In the genomic region with DNA sequence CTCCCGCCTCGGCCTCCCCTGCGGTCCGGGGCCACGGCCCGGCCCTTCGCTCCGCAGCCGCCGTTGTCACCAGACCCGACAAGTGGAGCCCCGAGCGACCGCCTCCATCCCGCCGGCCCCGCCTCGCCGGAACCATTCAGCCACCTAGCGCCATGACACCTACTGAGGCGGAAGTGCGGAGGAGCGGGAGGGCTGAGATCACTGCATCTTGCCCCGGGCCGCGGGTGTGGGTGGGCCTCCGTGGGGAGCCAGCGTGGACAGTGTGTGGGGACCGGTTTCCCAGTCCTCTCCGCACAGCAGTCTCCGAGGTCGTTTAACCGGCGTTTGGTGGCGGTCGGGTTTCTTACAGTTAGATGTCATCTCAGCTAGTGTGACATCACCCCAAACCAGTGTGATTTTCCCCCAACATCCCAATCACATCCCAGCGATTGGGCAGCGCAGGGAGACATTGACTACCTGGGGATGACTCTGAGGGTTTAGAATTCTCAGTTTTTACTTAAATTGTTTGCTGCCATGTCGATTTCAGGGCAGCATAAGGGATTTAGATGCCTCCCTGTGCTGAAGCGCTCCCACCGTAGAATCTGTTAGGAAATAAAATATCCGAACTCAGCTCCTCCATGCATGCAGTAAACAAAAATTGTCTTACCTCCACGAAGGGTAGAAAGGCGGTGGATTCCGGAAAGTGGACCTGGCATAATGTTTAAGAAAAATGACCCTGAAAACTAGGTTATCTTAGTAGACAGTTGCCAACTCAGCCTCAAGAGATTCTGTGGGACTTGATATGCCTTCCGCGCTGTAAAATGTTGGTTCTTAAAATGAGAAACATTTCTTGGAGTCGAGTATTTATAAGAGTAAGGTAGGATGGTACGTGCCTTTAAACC, we compare ENCODE assay signal across 8 mouse cellular contexts. TPM values are rescaled to one million over a fixed set of nuclear protein-coding genes. Genes with fewer than 3 reads are reported as not detected.
A peak's percentile ranks its signal among the peaks of the same experiment; 100 is the strongest.
DNase-seq lines count a peak whose midpoint lies in the region; ATAC-seq and TF ChIP-seq lines count a peak whose summit lies in the region.

A gene (minus strand): TSS at position 334 of the 881 bp plus-strand sequence.

- peak within 1 kb of the TSS; percentile 70 for H3K4me2 ChIP-seq in CH12.LX (ENCODE audit: insufficient read depth, low read depth, poor library complexity, severe bottlenecking)
- peak within 1 kb of the TSS; percentile 86 for H3K4me2 ChIP-seq in forebrain, embryonic 13.5 days
- H3K4me2 ChIP-seq in liver, postnatal 0 days (ENCODE audit: low read depth, low read length), result peak within 1 kb of the TSS; percentile 71
- peak within 1 kb of the TSS; percentile 73 for H3K4me2 ChIP-seq in neural tube, embryonic 14.5 days (ENCODE audit: low read depth, low read length)

- peak; percentile 88 for TF ChIP-seq POLR2A in CH12.LX (IDR thresholded peaks at IDR 0.05; ENCODE audit: low read depth, low read length)

- peaks cover 45% of the 10 kb centered on the region for H3K79me2 ChIP-seq in CH12.LX (replicated peaks; ENCODE audit: control insufficient read depth, extremely low read depth, insufficient read depth, poor library complexity, severe bottlenecking)

- peak; percentile 98 for ATAC-seq in forebrain, embryonic 13.5 days
- peak; percentile 95 for ATAC-seq in liver, postnatal 0 days
- ATAC-seq in neural tube, embryonic 14.5 days (ENCODE audit: low read depth), result peak; percentile 99

- TF ChIP-seq CTCF in CH12.LX (conservative IDR thresholded peaks at IDR 0.05 in 1 of 2, IDR thresholded peaks at IDR 0.05 in 1 of 2; ENCODE audit: low read depth in 2 of 2, low read length in 2 of 2), result no peak
- TF ChIP-seq CTCF in liver, postnatal 0 days (IDR thresholded peaks at IDR 0.05; ENCODE audit: low read depth), result peak; percentile 25; the same call in 1 of the 2 replicates

- no peak for TF ChIP-seq EP300 in CH12.LX (IDR thresholded peaks at IDR 0.05; ENCODE audit: low read length)
- TF ChIP-seq EP300 in liver, postnatal 0 days (IDR thresholded peaks at IDR 0.05; ENCODE audit: low read depth), result peak; percentile 61; the same call in 1 of the 2 replicates

- no peaks in the 10 kb centered on the region for H3K9me3 ChIP-seq in CH12.LX (replicated peaks; ENCODE audit: low read length)
- no peaks in the 10 kb centered on the region for H3K9me3 ChIP-seq in forebrain, embryonic 13.5 days (replicated peaks)
- H3K9me3 ChIP-seq in liver, postnatal 0 days (ENCODE audit: low read length), result no peaks in the 10 kb centered on the region
- H3K9me3 ChIP-seq in neural tube, embryonic 14.5 days (ENCODE audit: control insufficient read depth, low read length), result no peaks in the 10 kb centered on the region

- peak within 1 kb of the TSS; percentile 83 for H3K9ac ChIP-seq in CH12.LX (ENCODE audit: insufficient read depth, low read depth)
- H3K9ac ChIP-seq in forebrain, embryonic 13.5 days, result peak within 1 kb of the TSS; percentile 97
- H3K9ac ChIP-seq in liver, postnatal 0 days (replicated peaks), result peak within 1 kb of the TSS; percentile 99
- peak within 1 kb of the TSS; percentile 91 for H3K9ac ChIP-seq in neural tube, embryonic 14.5 days (replicated peaks; ENCODE audit: low read depth, low read length)

- peak within 1 kb of the TSS; percentile 83 for H3K27ac ChIP-seq in CH12.LX (ENCODE audit: insufficient read depth, low read depth)
- peak within 1 kb of the TSS; percentile 86 for H3K27ac ChIP-seq in forebrain, embryonic 13.5 days
- peak within 1 kb of the TSS; percentile 97 for H3K27ac ChIP-seq in liver, postnatal 0 days (ENCODE audit: low read depth)
- peak within 1 kb of the TSS; percentile 93 for H3K27ac ChIP-seq in neural tube, embryonic 14.5 days (ENCODE audit: low read depth, low read length)

- in situ Hi-C loops in CH12.LX (cut with MboI; ENCODE audit: low pct_ligation_motif_present, low pct_unique_long_range_greater_than_20kb, low sequenced_read_pairs), result no loop called here

- peaks cover 5% of the 10 kb centered on the region for H3K27me3 ChIP-seq in CH12.LX (replicated peaks)
- peaks cover 15% of the 10 kb centered on the region; the same call in 1 of the 2 replicates for H3K27me3 ChIP-seq in forebrain, embryonic 13.5 days
- no peaks in the 10 kb centered on the region for H3K27me3 ChIP-seq in liver, postnatal 0 days (ENCODE audit: insufficient read depth, low read length)
- no peaks in the 10 kb centered on the region; the same call in 1 of the 2 replicates for H3K27me3 ChIP-seq in neural tube, embryonic 14.5 days (ENCODE audit: control insufficient read depth, insufficient read depth, low read length)

- TF ChIP-seq RAD21 in CH12.LX (IDR thresholded peaks at IDR 0.05; ENCODE audit: low read depth, low read length), result no peak

- dilution Hi-C loops in CH12.LX (cut with MboI; ENCODE audit: extremely low pct_ligation_motif_present, extremely low pct_unique_long_range_greater_than_20kb, low sequenced_read_pairs), result no loop called here

- peaks cover 0 to under 1% of the 10 kb centered on the region in 2 experiments for H3K36me3 ChIP-seq in CH12.LX (replicated peaks in 1 of 2; ENCODE audit: control insufficient read depth in 1 of 2, insufficient read depth in 1 of 2, low read length in 1 of 2)
- no peaks in the 10 kb centered on the region for H3K36me3 ChIP-seq in forebrain, embryonic 13.5 days (ENCODE audit: poor library complexity, severe bottlenecking)
- H3K36me3 ChIP-seq in liver, postnatal 0 days (replicated peaks; ENCODE audit: insufficient read depth, low read length), result no peaks in the 10 kb centered on the region
- H3K36me3 ChIP-seq in neural tube, embryonic 14.5 days (ENCODE audit: control insufficient read depth, insufficient read depth, low read length), result no peaks in the 10 kb centered on the region

- WGBS in forebrain, embryonic 13.5 days, result 10% methylated on average over 48 of the region's 49 CpGs
- 10% methylated on average over 49 of the region's 49 CpGs for WGBS in large intestine, adult 2 months
- WGBS in liver, postnatal 0 days (ENCODE audit: insufficient replicate concordance), result 8% methylated on average over 48 of the region's 49 CpGs
- WGBS in neural tube, embryonic 14.5 days, result 11% methylated on average over 46 of the region's 49 CpGs

- peak; percentile 87 for DNase-seq in CH12.LX (ENCODE audit: extremely low read depth)
- DNase-seq in c-Kit-positive CD71-positive TER-119-negative erythroid progenitor cells, embryonic 14.5 days (ENCODE audit: low read depth), result peak; percentile 84
- DNase-seq in heart, postnatal 10 days, result peak; percentile 95 to 96
- no peak for DNase-seq in large intestine, adult 2 months (ENCODE audit: low read depth, low spot score)
- DNase-seq in liver, postnatal 0 days, result peak; percentile 95
- DNase-seq in testis, postnatal 10 days (ENCODE audit: low spot score), result peak; percentile 93

- H3K4me3 ChIP-seq in CH12.LX (replicated peaks in 1 of 3; ENCODE audit: low read depth in 2 of 3, low read length in 2 of 3, poor library complexity in 1 of 3), result peak within 1 kb of the TSS; percentile 89 to 98 (median 93)
- H3K4me3 ChIP-seq in forebrain, embryonic 13.5 days, result peak within 1 kb of the TSS; percentile 90
- H3K4me3 ChIP-seq in liver, postnatal 0 days (ENCODE audit: low read depth, low read length), result peak within 1 kb of the TSS; percentile 91
- H3K4me3 ChIP-seq in neural tube, embryonic 14.5 days (ENCODE audit: low read depth, low read length), result peak within 1 kb of the TSS; percentile 94

- H3K4me1 ChIP-seq in CH12.LX (ENCODE audit: control insufficient read depth in 1 of 2, insufficient read depth in 2 of 2), result peaks cover 11 to 49% of the 10 kb centered on the region in 2 experiments; a peak in 3 of 4 replicates
- peaks cover 27% of the 10 kb centered on the region for H3K4me1 ChIP-seq in forebrain, embryonic 13.5 days
- peaks cover 38% of the 10 kb centered on the region for H3K4me1 ChIP-seq in liver, postnatal 0 days (ENCODE audit: insufficient read depth)
- H3K4me1 ChIP-seq in neural tube, embryonic 14.5 days (ENCODE audit: control insufficient read depth, insufficient read depth, low read length), result peaks cover 20% of the 10 kb centered on the region

- intact Hi-C loops in heart, postnatal 10 days (cut with DNase I), result loop anchor here (1.0 kb wide), 1 partner anchor 18 kb away; a partner anchor contains a TSS

TF ChIP-seq in CH12.LX, 34 proteins besides CTCF, POLR2A, EP300 and RAD21 (continues in another document):
- 0 out of 2 replicates have a peak, but pooled peaks have one; percentile 65 for TF ChIP-seq KAT2A (IDR thresholded peaks at IDR 0.05; ENCODE audit: insufficient replicate concordance, low read length)
- 0 out of 2 replicates have a peak, but pooled peaks have one; percentile 34 for TF ChIP-seq BHLHE40 (IDR thresholded peaks at IDR 0.05; ENCODE audit: low read depth, low read length)
- no peak for TF ChIP-seq ETS1 (conservative IDR thresholded peaks at IDR 0.05; ENCODE audit: low read depth, low read length)
- peak; percentile 69 for TF ChIP-seq NRF1 (IDR thresholded peaks at IDR 0.05; ENCODE audit: low read depth, low read length)
- no peak for TF ChIP-seq PAX5 (IDR thresholded peaks at IDR 0.05; ENCODE audit: low read length)
- 0 out of 2 replicates have a peak, but pooled peaks have one; percentile 71 for TF ChIP-seq CHD1 (IDR thresholded peaks at IDR 0.05; ENCODE audit: low read depth, low read length)
- peak; percentile 96 for TF ChIP-seq ELF1 (IDR thresholded peaks at IDR 0.05; ENCODE audit: low read depth, low read length)
- TF ChIP-seq MEF2A (IDR thresholded peaks at IDR 0.05; ENCODE audit: borderline replicate concordance, low read depth, low read length), result no peak
- peak; percentile 89 for TF ChIP-seq SIN3A (IDR thresholded peaks at IDR 0.05; ENCODE audit: low read length)
- TF ChIP-seq USF1 (IDR thresholded peaks at IDR 0.05; ENCODE audit: low read depth, low read length), result no peak
- TF ChIP-seq POLR2AphosphoS2 (IDR thresholded peaks at IDR 0.05; ENCODE audit: low read depth, low read length), result 0 out of 2 replicates have a peak, but pooled peaks have one; percentile 36
- 0 out of 2 replicates have a peak, but pooled peaks have one; percentile 80 for TF ChIP-seq UBTF (IDR thresholded peaks at IDR 0.05; ENCODE audit: low read depth, low read length)
- TF ChIP-seq NELFE (IDR thresholded peaks at IDR 0.05; ENCODE audit: low read depth, low read length), result peak; percentile 70
- TF ChIP-seq MXI1 (IDR thresholded peaks at IDR 0.05; ENCODE audit: low read depth, low read length), result peak; percentile 55; the same call in 1 of the 2 replicates
- no peak for TF ChIP-seq ZC3H11A (IDR thresholded peaks at IDR 0.05; ENCODE audit: low read depth, low read length)
- peak; percentile 82 for TF ChIP-seq HCFC1 (IDR thresholded peaks at IDR 0.05; ENCODE audit: low read depth, low read length)

RNA-seq across cellular contexts. Expression of the gene that starts here (rescaled TPM):
- total RNA-seq in CH12.LX (2012; rRNA removed) (32.7 and 36.5 TPM in 2 replicates), CH12.LX (2014; rRNA removed) (25.1 and 26.2 TPM in 2 replicates)
- polyA plus RNA-seq in CH12.LX (2012; ENCODE audit: insufficient read length, low read depth), result 31.1 and 35.9 TPM in 2 replicates
- 13.0 and 14.5 TPM in 2 replicates for polyA plus RNA-seq in forebrain, embryonic 13.5 days (2015; fragmentation: Nextera tagmentation; extraction: Ambion mirVana)
- total RNA-seq in heart, postnatal 10 days (2021), result 100 to 1,000 TPM; 102 to 117 TPM
- polyA plus RNA-seq in large intestine, adult 2 months (2012; rRNA removed), result 28.8 and 52.0 TPM in 2 replicates
- polyA plus RNA-seq in liver, postnatal 0 days (2015; fragmentation: Nextera tagmentation; extraction: Ambion mirVana), result 7.6 and 8.3 TPM in 2 replicates
- 17.9 and 18.5 TPM in 2 replicates for polyA plus RNA-seq in neural tube, embryonic 14.5 days (2014; fragmentation: Nextera tagmentation; extraction: Ambion mirVana)
